Mouse (Mus musculus) liver, adult 2 months (tissue): Measurements from ENCODE around the gene Ankrd50.

Source experiments
- CTCF ChIP-seq: fragments of 200-500 bp; IDR thresholded peaks from 2 replicates; pipeline ENCODE4 v1.5.1; 2011; ENCODE audit warnings: low read depth, low read length, control low read depth
- POLR2A ChIP-seq: fragments of 200-500 bp; IDR thresholded peaks from 2 replicates; pipeline ENCODE4 v1.6.1; 2011; ENCODE audit warnings: low read length, control low read depth; ENCODE audit not compliant: insufficient read depth; ENCODE audit errors: extremely low read depth

DNA sequence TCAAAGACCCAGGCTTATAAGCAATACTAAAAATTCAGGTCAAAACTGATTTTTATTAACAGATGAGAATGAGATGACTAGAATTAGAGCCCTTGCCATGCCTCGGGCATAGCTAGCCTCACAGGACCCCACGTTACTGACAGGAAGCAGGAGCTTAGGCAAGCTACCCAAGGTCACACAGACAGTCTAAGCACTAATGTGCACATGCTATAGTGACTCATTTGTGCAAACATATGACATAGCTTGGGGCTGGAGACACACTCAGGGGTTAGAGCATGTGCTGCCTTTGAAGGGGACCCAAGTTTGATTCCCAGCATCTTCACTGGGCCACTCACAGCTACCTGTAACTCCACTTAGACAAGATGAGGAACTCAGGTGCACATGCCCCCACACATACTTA is 22.9 kb downstream of the Ankrd50 start:
- TF ChIP-seq POLR2A (no peak), CTCF (no peak)
